Mouse (Mus musculus) cortical plate, adult 2 months (tissue): ENCODE data around the gene Adad1.

ENCODE experiments used
- CTCF ChIP-seq: fragments of 200-500 bp; IDR thresholded peaks from 2 replicates; pipeline ENCODE4 v1.5.1; 2011; ENCODE audit warnings: mild to moderate bottlenecking, control low read depth, low read length; ENCODE audit not compliant: insufficient read depth; ENCODE audit errors: extremely low read depth
- POLR2A ChIP-seq: fragments of 200-500 bp; IDR thresholded peaks from 2 replicates; pipeline ENCODE4 v1.6.1; 2011; ENCODE audit warnings: mild to moderate bottlenecking, low read length, control low read depth; ENCODE audit not compliant: insufficient read depth; ENCODE audit errors: extremely low read depth

- no peak for TF ChIP-seq CTCF
- no peak for TF ChIP-seq POLR2A
Measured at GRCm38 (mm10) chr3:37128269-37128668, 64.9 kb downstream of the Adad1 start.
